ENCODE assay signal across 8 mouse cellular contexts in the genomic region with DNA sequence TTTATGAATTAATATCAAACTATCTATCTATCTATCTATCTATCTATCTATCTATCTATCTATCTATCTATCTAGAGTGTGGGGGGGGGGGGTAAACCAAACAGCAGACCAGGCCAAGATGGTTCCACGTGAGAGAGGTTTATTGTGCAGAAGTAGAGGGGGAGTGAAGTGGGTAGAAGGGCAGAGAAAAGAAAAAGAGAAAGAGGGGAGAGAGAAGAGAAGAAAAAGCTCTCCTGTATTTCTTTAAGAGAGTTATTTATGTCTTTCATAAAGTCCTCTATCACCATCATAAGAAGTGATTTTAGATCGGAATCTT. TPM values are rescaled to one million over a fixed set of nuclear protein-coding genes. Genes with fewer than 3 reads are reported as not detected.
DNase-seq lines count a peak whose midpoint lies in the region; ATAC-seq lines count a peak whose summit lies in the region.

No protein-coding gene starts in this region.

- WGBS in heart, embryonic 10.5 days = 61% methylated on average over 2 of the region's 2 CpGs
- WGBS in neural tube, embryonic 11.5 days = 61% methylated on average over 2 of the region's 2 CpGs
- WGBS in liver, embryonic 12.5 days (ENCODE audit: insufficient replicate concordance) = 54% methylated on average over 2 of the region's 2 CpGs
- WGBS in stomach, embryonic 16.5 days = 69% methylated on average over 2 of the region's 2 CpGs

- DNase-seq in heart, embryonic 10.5 days (ENCODE audit: low spot score) = no peak
- no peak for DNase-seq in heart, adult 18-20 months
- DNase-seq in neural tube, embryonic 11.5 days (ENCODE audit: low spot score) = no peak
- no peak for DNase-seq in neural tube, embryonic 10.5 days (ENCODE audit: extremely low spot score, low spot score)
- no peak for DNase-seq in cerebellum, adult 9-11 months
- no peak for DNase-seq in cerebellum, adult 8-10 months

- peak; percentile 51 for ATAC-seq in neural tube, embryonic 11.5 days (ENCODE audit: insufficient read depth, low FRiP score, low TSS enrichment)
- ATAC-seq in liver, embryonic 12.5 days = no peak
- ATAC-seq in stomach, embryonic 16.5 days (ENCODE audit: insufficient read depth, low FRiP score) = no peak

- peak overlapping the region; percentile 86 for H3K27ac ChIP-seq in heart, embryonic 10.5 days
- H3K27ac ChIP-seq in neural tube, embryonic 11.5 days (ENCODE audit: low read depth, low read length) = 0 out of 2 replicates have a peak overlapping the region, but pooled peaks have one; percentile 23
- H3K27ac ChIP-seq in liver, embryonic 12.5 days = no peak overlapping the region
- no peak overlapping the region for H3K27ac ChIP-seq in stomach, embryonic 16.5 days (ENCODE audit: low read length)

- no peaks in the 10 kb centered on the region for H3K27me3 ChIP-seq in heart, embryonic 10.5 days (ENCODE audit: insufficient read depth, poor library complexity, severe bottlenecking)
- H3K27me3 ChIP-seq in neural tube, embryonic 11.5 days (ENCODE audit: control insufficient read depth, insufficient read depth, low read length) = no peaks in the 10 kb centered on the region
- H3K27me3 ChIP-seq in liver, embryonic 12.5 days (replicated peaks) = no peaks in the 10 kb centered on the region
- no peaks in the 10 kb centered on the region for H3K27me3 ChIP-seq in stomach, embryonic 16.5 days (ENCODE audit: control insufficient read depth, insufficient read depth, low read length)

- H3K4me1 ChIP-seq in heart, embryonic 10.5 days = no peaks in the 10 kb centered on the region
- H3K4me1 ChIP-seq in neural tube, embryonic 11.5 days (ENCODE audit: control insufficient read depth, insufficient read depth, low read length) = no peaks in the 10 kb centered on the region
- H3K4me1 ChIP-seq in liver, embryonic 12.5 days = peaks cover 4% of the 10 kb centered on the region; the same call in 1 of the 2 replicates
- 0 out of 2 replicates have a peak, but pooled peaks cover 6% of the 10 kb centered on the region for H3K4me1 ChIP-seq in stomach, embryonic 16.5 days (ENCODE audit: control insufficient read depth, insufficient read depth, low read length)

- peak overlapping the region; percentile 43 for H3K4me2 ChIP-seq in neural tube, embryonic 11.5 days (ENCODE audit: low read depth)
- H3K4me2 ChIP-seq in liver, embryonic 12.5 days = peak overlapping the region; percentile 59
- peak overlapping the region; percentile 70 for H3K4me2 ChIP-seq in stomach, embryonic 16.5 days (ENCODE audit: low read depth, low read length)

- peak overlapping the region; percentile 55 for H3K9ac ChIP-seq in neural tube, embryonic 11.5 days (ENCODE audit: low read length)
- no peak overlapping the region for H3K9ac ChIP-seq in liver, embryonic 12.5 days
- peak overlapping the region; percentile 60; the same call in 1 of the 2 replicates for H3K9ac ChIP-seq in stomach, embryonic 16.5 days (ENCODE audit: low read length)

- H3K4me3 ChIP-seq in heart, embryonic 10.5 days = peak overlapping the region; percentile 61
- H3K4me3 ChIP-seq in neural tube, embryonic 11.5 days (ENCODE audit: low read depth, low read length) = no peak overlapping the region
- no peak overlapping the region for H3K4me3 ChIP-seq in liver, embryonic 12.5 days
- H3K4me3 ChIP-seq in stomach, embryonic 16.5 days (replicated peaks; ENCODE audit: low read length) = no peak overlapping the region; the same call in 1 of the 2 replicates

- no peaks in the 10 kb centered on the region for H3K36me3 ChIP-seq in heart, embryonic 10.5 days
- no peaks in the 10 kb centered on the region for H3K36me3 ChIP-seq in neural tube, embryonic 11.5 days (ENCODE audit: control insufficient read depth, insufficient read depth, low read length)
- no peaks in the 10 kb centered on the region for H3K36me3 ChIP-seq in liver, embryonic 12.5 days
- H3K36me3 ChIP-seq in stomach, embryonic 16.5 days (ENCODE audit: control insufficient read depth, insufficient read depth, low read length) = no peaks in the 10 kb centered on the region

- H3K9me3 ChIP-seq in heart, embryonic 10.5 days = no peaks in the 10 kb centered on the region
- H3K9me3 ChIP-seq in neural tube, embryonic 11.5 days (ENCODE audit: control insufficient read depth, low read length) = no peaks in the 10 kb centered on the region
- H3K9me3 ChIP-seq in liver, embryonic 12.5 days (replicated peaks) = no peaks in the 10 kb centered on the region
- H3K9me3 ChIP-seq in stomach, embryonic 16.5 days (replicated peaks; ENCODE audit: control insufficient read depth, low read length) = no peaks in the 10 kb centered on the region

RNA-seq across cellular contexts. Expression of a gene that starts 26.2 kb away (rescaled TPM):
- polyA plus RNA-seq in heart, embryonic 10.5 days (2016; fragmentation: Nextera tagmentation; extraction: Ambion mirVana) = not detected in 2 replicates
- 1 to 10 TPM; 3.6 to 4.9 TPM for total RNA-seq in heart, adult 18-20 months (2021)
- 0.82 TPM in 1 of 2 replicates, not detected in the other for polyA plus RNA-seq in neural tube, embryonic 11.5 days (2014; fragmentation: Nextera tagmentation; extraction: Ambion mirVana)
- polyA plus RNA-seq in liver, embryonic 12.5 days (2016; fragmentation: Nextera tagmentation; extraction: Ambion mirVana) = 0.20 TPM in 1 of 2 replicates, not detected in the other
- polyA plus RNA-seq in stomach, embryonic 16.5 days (2015; fragmentation: Nextera tagmentation; extraction: Ambion mirVana) = not detected in 2 replicates

Comparison
In these comparisons a context has a peak if more than half of its experiments do, and no peak if none do; other contexts are left out.
1. H3K27ac ChIP-seq: peak in heart, embryonic 10.5 days (single experiment) and neural tube, embryonic 11.5 days (single experiment); none in liver, embryonic 12.5 days (single experiment) and stomach, embryonic 16.5 days (single experiment).
2. Peak in every context shown above with its lines, with median percentiles within 50 percentile points of each other: H3K4me2 ChIP-seq.